Mouse (Mus musculus) heart, embryonic 14.5 days (tissue): ENCODE measurements around the gene Zfp932. TPM values are rescaled to one million over a fixed set of nuclear protein-coding genes. Genes with fewer than 3 reads are reported as not detected.
"Not testable (repeated sequence)": the region's sequence is repeated elsewhere in the genome, so short reads cannot be mapped to it uniquely, and the experiment has no call there.

Experiments
- ATAC-seq: fragments of 200-750 bp; cut with Nextera tagmentation; 2 replicates; pipeline ENCODE4 v1.8.0; 2017; ENCODE audit warnings: low read depth, moderate TSS enrichment; ENCODE audit not compliant: insufficient number of reproducible peaks, insufficient read depth, low FRiP score
- H3K27ac ChIP-seq, 2 experiments: fragments of 200-500 bp in 1 of 2; fragments of 300-500 bp in 1 of 2; sonication (generic) in 1 of 2; replicated peaks in 1 of 2; 2 replicates each; pipeline ENCODE4 v1.5.1; 2012 to 2014; ENCODE audit warnings: low read depth in 2 of 2, low read length in 2 of 2, control low read depth in 1 of 2, mild to moderate bottlenecking in 1 of 2, mixed read lengths in 1 of 2; ENCODE audit not compliant: control insufficient read depth in 1 of 2, insufficient read depth in 1 of 2
- H3K27me3 ChIP-seq: fragments of 300-500 bp; sonication (generic); 2 replicates; pipeline ENCODE4 v1.6.1; 2014; ENCODE audit warnings: mild to moderate bottlenecking, low read length, control low read depth; ENCODE audit not compliant: control insufficient read depth, insufficient read depth
- H3K36me3 ChIP-seq: fragments of 300-500 bp; sonication (generic); 2 replicates; pipeline ENCODE4 v1.6.1; 2014; ENCODE audit warnings: mild to moderate bottlenecking, control low read depth, low read length, mixed read lengths; ENCODE audit not compliant: control insufficient read depth, insufficient read depth
- H3K4me1 ChIP-seq, 2 experiments: fragments of 200-500 bp in 1 of 2; fragments of 300-500 bp in 1 of 2; sonication (generic) in 1 of 2; 2 replicates each; pipeline ENCODE4 v1.6.1; 2012 to 2014; ENCODE audit warnings: low read length in 2 of 2, control low read depth in 1 of 2, mixed read lengths in 1 of 2; ENCODE audit not compliant: control insufficient read depth in 2 of 2, insufficient read depth in 2 of 2
- H3K4me2 ChIP-seq: fragments of 300-500 bp; sonication (generic); 2 replicates; pipeline ENCODE4 v1.6.1; 2014; ENCODE audit warnings: mild to moderate bottlenecking, low read length
- H3K4me3 ChIP-seq, 2 experiments: fragments of 200-500 bp in 1 of 2; fragments of 300-500 bp in 1 of 2; sonication (generic) in 1 of 2; 2 replicates each; pipeline ENCODE4 v1.5.1; 2012 to 2014; ENCODE audit warnings: low read length in 2 of 2, mild to moderate bottlenecking in 2 of 2, control low read depth in 1 of 2, low read depth in 1 of 2, moderate library complexity in 1 of 2; ENCODE audit not compliant: control insufficient read depth in 1 of 2, insufficient read depth in 1 of 2
- H3K9ac ChIP-seq: fragments of 300-500 bp; sonication (generic); 2 replicates; pipeline ENCODE4 v1.6.1; 2014; ENCODE audit warnings: mild to moderate bottlenecking, low read length
- H3K9me3 ChIP-seq: fragments of 300-500 bp; sonication (generic); 2 replicates; pipeline ENCODE4 v1.6.1; 2016; ENCODE audit warnings: low read length, control low read depth; ENCODE audit not compliant: control insufficient read depth
- WGBS: fragments of 180-500 bp; shearing (Covaris S2); extraction: QIAGEN DNeasy Blood & Tissue Kit; methylation state at CpG from one replicate; pipeline ENCODE4 v1.1.7; 2014; 5-methylcytosine and 5-hydroxymethylcytosine counted together
- polyA plus RNA-seq: library from polyadenylated mRNA; unstranded; fragments of >200 nt; fragmentation: Nextera tagmentation; extraction: Ambion mirVana; gene quantifications from 2 replicates; pipeline ENCODE4 v1.2.1, GENCODE M21; 2014

Zfp932 gene
- polyA plus RNA-seq = 10.6 and 12.1 TPM in 2 replicates

DNA sequence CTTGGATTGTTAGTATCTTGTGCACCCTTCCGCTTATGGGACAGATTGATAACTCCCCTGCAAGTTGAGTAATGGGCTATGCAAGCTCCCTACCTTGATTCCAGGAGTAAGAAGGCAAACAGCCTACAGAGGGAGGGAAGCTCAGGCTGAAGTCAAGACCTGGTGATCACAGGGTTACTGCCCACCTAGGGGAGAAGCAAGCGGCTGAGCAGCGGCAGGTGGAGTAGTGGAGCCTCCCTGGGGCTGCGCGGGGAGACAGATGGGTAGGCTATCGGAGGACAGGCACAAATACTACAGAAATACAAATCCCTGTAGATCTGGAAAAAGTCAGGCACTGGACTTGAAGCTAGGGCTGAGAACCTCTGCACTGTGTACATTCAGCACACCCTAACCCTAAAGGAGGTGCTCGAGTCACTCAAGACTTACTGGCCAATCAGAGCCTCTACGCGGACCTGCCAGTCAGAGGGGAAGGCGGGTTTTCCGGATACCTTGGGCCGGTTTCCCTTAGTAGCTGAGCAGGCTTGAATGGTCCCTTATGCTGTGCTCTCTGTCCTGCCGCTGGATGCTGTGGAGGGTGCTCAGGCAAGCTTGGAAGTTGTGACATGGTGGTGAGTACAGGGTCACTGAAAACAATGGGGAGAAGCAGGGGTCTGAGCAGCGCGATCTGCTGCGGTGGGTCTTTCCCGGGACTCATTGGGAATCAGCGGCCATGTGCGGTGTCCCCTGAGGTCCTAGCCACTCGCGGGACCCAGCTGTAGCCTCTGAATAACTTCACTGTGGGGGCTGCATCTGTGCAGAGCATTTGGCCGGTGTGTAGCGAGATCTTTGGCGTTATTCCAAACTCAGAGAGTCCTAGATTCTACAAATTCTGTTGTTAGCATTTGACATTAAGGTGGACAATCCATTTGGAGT, at the start of gene Zfp932:
TSS of gene Zfp932 (plus strand) at position 496 of the 912 bp plus-strand sequence.
- peak within 1 kb of the TSS in 1 of 2 experiments; percentile 42; a peak in 2 of 4 replicates for H3K4me3 ChIP-seq
- H3K9ac ChIP-seq = peak within 1 kb of the TSS; percentile 60

DNA sequence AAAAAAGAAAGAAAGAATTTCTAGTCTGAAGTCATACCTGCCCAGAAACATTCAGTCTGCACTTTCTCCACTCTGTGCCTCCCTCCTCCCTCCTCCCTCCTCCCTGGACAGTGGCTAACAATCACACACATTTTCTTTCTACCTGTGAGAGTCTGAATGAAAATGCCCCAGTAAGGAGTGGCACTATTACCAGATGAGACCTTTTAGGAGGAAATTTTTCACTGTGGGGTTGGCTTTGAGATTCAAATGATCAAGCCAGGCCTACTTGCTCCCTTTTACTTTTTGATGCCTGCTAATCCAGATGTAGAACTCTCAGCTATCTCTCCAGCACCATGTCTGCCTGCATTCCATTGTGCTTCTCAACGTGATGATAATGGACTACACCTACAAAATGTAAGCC, 46.0 kb upstream of the Zfp932 start:
- H3K4me2 ChIP-seq = no peak overlapping the region
- no peak for ATAC-seq
- H3K4me1 ChIP-seq = no peaks in the 10 kb centered on the region
- no peak overlapping the region for H3K9ac ChIP-seq
- H3K9me3 ChIP-seq = no peaks in the 10 kb centered on the region
- no peak overlapping the region for H3K4me3 ChIP-seq
- no peaks in the 10 kb centered on the region for H3K27me3 ChIP-seq
- WGBS = 42% methylated on average over 1 of the region's 1 CpGs
- no peak overlapping the region for H3K27ac ChIP-seq
- H3K36me3 ChIP-seq = no peaks in the 10 kb centered on the region

More for the DNA sequence above, at the start of gene Zfp932:
- not testable (repeated sequence) for H3K27ac ChIP-seq, H3K9me3 ChIP-seq, H3K36me3 ChIP-seq, H3K27me3 ChIP-seq, H3K4me1 ChIP-seq
- WGBS = 3% methylated on average over 24 of the region's 24 CpGs
- H3K4me2 ChIP-seq = peak within 1 kb of the TSS; percentile 66
- ATAC-seq = peak; percentile 81; the same call in 1 of the 2 replicates

DNA sequence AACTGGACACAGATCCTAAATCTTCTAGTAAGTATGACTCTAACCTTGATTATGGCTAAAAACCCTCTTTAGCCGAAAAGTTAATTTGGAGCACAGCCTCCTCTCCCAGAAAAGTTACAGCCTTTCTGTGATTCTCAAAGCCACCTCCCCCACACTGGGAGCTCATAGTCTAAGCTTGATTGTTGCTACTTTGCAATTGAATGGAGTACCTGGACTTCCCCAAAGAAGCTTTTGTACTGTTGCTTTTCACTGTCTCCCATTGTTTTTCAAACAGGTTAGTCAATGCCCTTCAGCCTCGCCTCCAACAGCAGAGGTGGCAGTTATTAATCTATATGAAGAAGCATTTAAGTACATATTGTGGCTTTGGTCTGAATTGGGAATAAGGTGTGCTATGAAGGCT, 15.6 kb upstream of the Zfp932 start:
- not testable (repeated sequence) for H3K4me2 ChIP-seq, H3K4me3 ChIP-seq, ATAC-seq, H3K27ac ChIP-seq, H3K36me3 ChIP-seq, H3K27me3 ChIP-seq, H3K9ac ChIP-seq, H3K4me1 ChIP-seq, H3K9me3 ChIP-seq
- 71% methylated on average over 2 of the region's 2 CpGs for WGBS

DNA sequence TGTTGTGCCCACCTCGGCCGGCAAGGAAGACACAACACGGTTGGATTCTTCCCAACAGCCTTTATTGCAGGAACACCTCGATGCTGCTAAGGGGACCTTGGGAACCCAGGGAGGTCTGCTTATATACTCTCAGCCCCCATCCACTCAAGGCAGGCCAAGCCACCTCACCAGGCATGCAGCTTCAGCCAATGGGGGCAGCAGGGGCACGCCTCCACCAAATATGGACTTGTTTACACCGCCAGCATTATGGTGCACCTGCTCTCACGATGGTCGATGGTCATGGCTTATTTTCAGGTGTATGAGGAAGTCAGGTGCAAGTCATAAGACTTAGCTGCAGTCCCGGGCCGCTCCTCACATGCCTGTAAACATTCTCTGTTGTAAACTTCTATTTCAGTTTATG, 860 bp upstream of the Zfp932 start:
- H3K4me1 ChIP-seq, H3K27ac ChIP-seq, H3K9me3 ChIP-seq, H3K27me3 ChIP-seq, ATAC-seq, H3K4me3 ChIP-seq, H3K9ac ChIP-seq, H3K36me3 ChIP-seq: not testable (repeated sequence)
- H3K4me2 ChIP-seq = peak overlapping the region; percentile 66; the same call in 1 of the 2 replicates
- 81% methylated on average over 10 of the region's 10 CpGs for WGBS

DNA sequence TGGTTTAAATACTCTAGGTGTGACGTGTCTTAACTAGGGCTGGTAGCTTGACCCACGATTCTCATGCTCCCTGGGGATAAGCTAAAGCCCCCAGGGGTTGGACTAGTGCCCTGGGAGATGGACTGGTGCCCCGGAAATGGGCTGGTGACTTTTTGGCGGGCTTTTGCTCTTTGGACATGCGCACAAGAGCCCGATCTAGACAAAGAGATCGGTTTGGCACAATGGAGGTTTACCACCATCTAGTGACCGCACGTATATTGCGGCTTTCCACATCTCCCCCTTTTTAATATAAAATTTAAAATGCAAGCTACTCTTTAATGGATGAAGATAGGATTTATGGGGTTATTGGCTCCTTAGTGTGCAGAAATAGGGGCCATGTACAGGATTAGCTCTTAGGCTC, 19.5 kb downstream of the Zfp932 start:
- not testable (repeated sequence) for H3K4me3 ChIP-seq, H3K9ac ChIP-seq, H3K27ac ChIP-seq, H3K9me3 ChIP-seq, H3K27me3 ChIP-seq, ATAC-seq, H3K4me1 ChIP-seq, H3K4me2 ChIP-seq, H3K36me3 ChIP-seq
- WGBS = 83% methylated on average over 10 of the region's 10 CpGs

DNA sequence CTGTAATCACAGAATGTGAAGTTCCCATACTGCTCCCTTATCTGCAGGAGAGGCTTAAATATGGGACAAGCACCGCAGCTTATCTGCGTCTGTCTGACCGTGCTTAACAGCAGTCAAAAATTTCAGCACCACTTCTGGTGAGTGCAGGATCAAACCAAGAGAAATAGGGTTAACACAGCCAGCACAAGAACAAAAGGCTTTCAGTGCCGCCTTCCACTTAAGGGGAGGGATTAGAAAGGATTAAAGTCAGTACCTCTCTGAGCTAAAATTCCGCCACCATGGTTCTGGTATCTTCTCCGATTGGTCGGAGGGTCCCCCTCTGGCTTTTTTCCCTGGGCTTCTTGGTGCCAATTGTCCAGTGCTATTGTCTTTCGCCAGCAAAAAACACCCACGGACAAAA, 27.0 kb downstream of the Zfp932 start:
- WGBS = 18% methylated on average over 9 of the region's 9 CpGs
- no peaks in the 10 kb centered on the region for H3K9me3 ChIP-seq
- H3K9ac ChIP-seq = 0 out of 2 replicates have a peak overlapping the region, but pooled peaks have one; percentile 25
- H3K4me1 ChIP-seq = no peaks in the 10 kb centered on the region
- peak overlapping the region; percentile 64 for H3K4me2 ChIP-seq
- no peak for ATAC-seq
- peak overlapping the region; percentile 4 to 21; a peak in 1 of 4 replicates for H3K27ac ChIP-seq
- no peaks in the 10 kb centered on the region for H3K36me3 ChIP-seq
- H3K4me3 ChIP-seq = peak overlapping the region; percentile 26 to 29
- H3K27me3 ChIP-seq = no peaks in the 10 kb centered on the region

DNA sequence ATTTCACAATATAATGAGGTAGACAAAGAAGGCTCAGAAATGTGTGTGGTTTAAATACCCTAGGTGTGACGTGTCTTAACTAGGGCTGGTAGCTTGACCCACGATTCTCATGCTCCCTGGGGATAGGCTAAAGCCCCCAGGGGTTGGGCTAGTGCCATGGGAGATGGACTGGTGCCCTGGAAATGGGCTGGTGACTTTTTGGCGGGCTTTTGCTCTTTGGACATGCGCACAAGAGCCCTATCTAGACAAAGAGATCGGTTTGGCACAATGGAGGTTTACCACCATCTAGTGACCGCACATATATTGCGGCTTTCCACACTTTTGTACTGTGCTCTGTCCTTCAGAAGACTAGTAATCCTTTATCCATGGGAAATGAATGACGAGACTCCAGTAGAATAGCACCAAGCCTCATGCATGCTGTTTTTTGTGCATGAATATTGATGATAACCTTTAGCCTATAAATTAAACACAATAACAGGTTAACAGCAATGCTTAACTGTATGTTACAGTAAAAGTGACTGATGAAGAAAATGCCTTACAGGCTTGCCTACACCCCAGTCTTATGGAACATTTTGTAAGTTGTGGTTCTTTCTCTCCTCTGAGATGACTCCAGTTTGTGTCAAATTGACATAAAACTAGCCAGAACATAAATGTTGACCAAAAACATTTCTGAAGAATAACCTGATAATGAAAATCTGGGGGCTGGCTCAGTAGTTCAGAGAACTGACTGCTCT, 27.5 kb downstream of the Zfp932 start:
- not testable (repeated sequence) for H3K9me3 ChIP-seq, H3K4me1 ChIP-seq, H3K36me3 ChIP-seq, H3K27me3 ChIP-seq
- peak overlapping the region; percentile 4 to 21; a peak in 1 of 4 replicates for H3K27ac ChIP-seq
- 0 out of 2 replicates have a peak overlapping the region, but pooled peaks have one; percentile 25 for H3K9ac ChIP-seq
- WGBS = 34% methylated on average over 8 of the region's 8 CpGs
- 0 out of 2 replicates have a peak, but pooled peaks have one; percentile 50 for ATAC-seq
- H3K4me2 ChIP-seq = peak overlapping the region; percentile 64
- H3K4me3 ChIP-seq = peak overlapping the region; percentile 26 to 29
